Mouse (Mus musculus) hindbrain, embryonic 14.5 days (tissue): Measurements from ENCODE around the gene Cbll1. TPM values are rescaled to one million over a fixed set of nuclear protein-coding genes. Genes with fewer than 3 reads are reported as not detected.

ENCODE experiments used
- ATAC-seq: fragments of 200-750 bp; cut with Nextera tagmentation; 2 replicates; pipeline ENCODE4 v1.8.0; 2017; ENCODE audit warnings: moderate number of reproducible peaks, mild to moderate bottlenecking, moderate TSS enrichment, moderate library complexity; ENCODE audit not compliant: low FRiP score
- DNase-seq: peaks from one replicate; pipeline ENCODE4 v3.0.0-alpha.2; 2015; ENCODE audit warnings: low spot score
- H3K27ac ChIP-seq: fragments of 300-500 bp; sonication (generic); 2 replicates; pipeline ENCODE4 v1.5.1; 2014; ENCODE audit warnings: mild to moderate bottlenecking, moderate library complexity
- H3K27me3 ChIP-seq: fragments of 300-500 bp; sonication (generic); 2 replicates; pipeline ENCODE4 v1.6.1; 2014; ENCODE audit warnings: mild to moderate bottlenecking, low read length, mixed read lengths; ENCODE audit not compliant: control insufficient read depth, insufficient read depth
- H3K36me3 ChIP-seq: fragments of 300-500 bp; sonication (generic); replicated peaks from 2 replicates; pipeline ENCODE4 v1.6.1; 2014; ENCODE audit not compliant: control insufficient read depth, insufficient read depth
- H3K4me1 ChIP-seq: fragments of 300-500 bp; sonication (generic); replicated peaks from 2 replicates; pipeline ENCODE4 v1.6.1; 2014; ENCODE audit warnings: antibody characterized with exemption, low read length, mixed read lengths; ENCODE audit not compliant: control insufficient read depth, insufficient read depth
- H3K4me2 ChIP-seq: fragments of 300-500 bp; sonication (generic); replicated peaks from 2 replicates; pipeline ENCODE4 v1.6.1; 2014; ENCODE audit warnings: mild to moderate bottlenecking, moderate library complexity
- H3K4me3 ChIP-seq: fragments of 300-500 bp; sonication (generic); replicated peaks from 2 replicates; pipeline ENCODE4 v1.5.1; 2014; ENCODE audit warnings: mild to moderate bottlenecking, low read length
- H3K9ac ChIP-seq: fragments of 300-500 bp; sonication (generic); 2 replicates; pipeline ENCODE4 v1.6.1; 2014
- H3K9me3 ChIP-seq: fragments of 300-500 bp; sonication (generic); 2 replicates; pipeline ENCODE4 v1.6.1; 2016; ENCODE audit warnings: low read length; ENCODE audit not compliant: control insufficient read depth
- WGBS: fragments of 180-500 bp; shearing (Covaris S2); extraction: QIAGEN DNeasy Blood & Tissue Kit; methylation state at CpG from one replicate; pipeline ENCODE4 v1.1.7; 2014; 5-methylcytosine and 5-hydroxymethylcytosine counted together
- polyA plus RNA-seq: library from polyadenylated mRNA; unstranded; fragments of >200 nt; fragmentation: Nextera tagmentation; extraction: Ambion mirVana; gene quantifications from 2 replicates; pipeline ENCODE4 v1.2.1, GENCODE M21; 2014

The Cbll1 gene
- polyA plus RNA-seq, 1 experiment from 2014 or later, result 20.2 TPM

DNA sequence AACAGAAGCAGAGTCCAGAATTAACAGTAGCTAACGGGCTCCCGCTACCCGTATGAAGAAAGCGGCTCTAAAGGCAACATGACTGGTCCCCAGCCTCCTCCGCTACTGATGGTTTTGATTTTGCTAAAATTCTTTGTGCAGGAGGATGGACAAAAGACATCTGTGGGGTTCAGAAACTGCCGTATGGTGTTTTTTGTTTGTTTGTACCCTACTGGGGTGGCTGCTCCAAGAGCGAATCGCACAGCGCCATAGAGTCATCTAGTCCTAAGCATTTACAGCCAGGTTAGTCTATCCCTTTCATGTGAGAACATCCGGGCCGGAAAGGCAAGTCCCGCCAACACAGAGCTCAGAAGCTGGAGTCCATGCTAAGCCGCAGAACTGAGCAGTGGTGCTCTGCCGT, 32.6 kb upstream of the Cbll1 start:
- 75% methylated on average over 14 of the region's 14 CpGs for WGBS
- H3K9me3 ChIP-seq, result no peaks in the 10 kb centered on the region
- H3K36me3 ChIP-seq, result no peaks in the 10 kb centered on the region
- no peak overlapping the region for H3K27ac ChIP-seq
- no peak for DNase-seq
- H3K9ac ChIP-seq, result no peak overlapping the region
- no peak overlapping the region for H3K4me2 ChIP-seq
- H3K4me1 ChIP-seq, result no peaks in the 10 kb centered on the region
- ATAC-seq, result no peak
- H3K27me3 ChIP-seq, result no peaks in the 10 kb centered on the region
- H3K4me3 ChIP-seq, result no peak overlapping the region

GRCm38 (mm10) chr12:31527407-31527806, 28.0 kb upstream of the Cbll1 start:
- Histone ChIP-seq H3K27ac (no peak overlapping the region), H3K4me2 (no peak overlapping the region), H3K4me3 (no peak overlapping the region), H3K9ac (no peak overlapping the region), H3K9me3 (no peaks in the 10 kb centered on the region), H3K36me3 (no peaks in the 10 kb centered on the region), H3K27me3 (no peaks in the 10 kb centered on the region), H3K4me1 (no peaks in the 10 kb centered on the region)
- ATAC-seq (no peak), DNase-seq (no peak)
- 69% methylated on average over 6 of the region's 6 CpGs for WGBS

DNA sequence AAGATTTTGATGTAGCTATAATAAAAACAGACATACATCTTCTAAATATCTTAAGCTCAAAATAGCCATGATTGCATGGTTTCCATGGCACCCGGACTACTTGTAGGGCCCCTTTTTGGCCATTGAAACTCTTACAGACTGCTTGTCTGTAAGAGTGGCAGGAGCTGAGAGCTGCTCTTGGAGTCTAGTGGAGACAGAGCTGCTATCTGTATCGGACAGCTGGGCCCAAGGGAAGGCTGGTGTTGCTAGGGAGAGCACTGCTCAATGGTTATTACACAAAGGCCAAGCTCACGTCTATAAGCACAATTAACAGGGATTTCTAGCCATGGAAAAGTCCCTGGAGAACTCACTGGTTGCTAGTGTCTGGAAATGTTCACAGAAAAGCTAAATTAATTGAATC, 22.0 kb upstream of the Cbll1 start:
- Histone ChIP-seq H3K27me3 (no peaks in the 10 kb centered on the region), H3K4me3 (no peak overlapping the region), H3K4me1 (no peaks in the 10 kb centered on the region), H3K27ac (no peak overlapping the region), H3K36me3 (no peaks in the 10 kb centered on the region), H3K9me3 (no peaks in the 10 kb centered on the region), H3K9ac (no peak overlapping the region), H3K4me2 (no peak overlapping the region)
- DNase-seq (no peak), ATAC-seq (no peak)
- 61% methylated on average over 3 of the region's 3 CpGs for WGBS

DNA sequence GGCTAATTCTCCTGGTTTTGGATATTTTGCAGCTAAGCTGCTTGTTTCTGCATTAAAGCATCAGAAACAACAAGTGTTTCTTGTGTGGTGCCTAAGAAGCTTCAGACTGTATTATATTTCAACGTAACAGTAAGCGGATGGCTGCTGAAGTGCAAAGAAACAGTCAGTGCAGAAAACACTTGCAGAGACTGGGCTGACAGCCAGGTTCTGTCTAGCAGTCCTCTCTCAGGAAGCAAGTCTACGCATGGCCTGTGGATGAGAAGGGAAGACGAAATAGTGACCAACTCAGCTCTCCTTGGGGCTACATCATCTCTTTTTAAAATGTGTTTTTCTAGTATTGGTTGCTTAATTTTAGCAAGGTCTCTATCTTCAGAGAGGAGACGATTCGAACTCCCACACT, 20.7 kb upstream of the Cbll1 start:
- no peak for ATAC-seq
- Histone ChIP-seq H3K4me2 (no peak overlapping the region), H3K4me3 (no peak overlapping the region), H3K4me1 (no peaks in the 10 kb centered on the region), H3K27ac (no peak overlapping the region), H3K9ac (no peak overlapping the region), H3K36me3 (no peaks in the 10 kb centered on the region), H3K9me3 (no peaks in the 10 kb centered on the region), H3K27me3 (no peaks in the 10 kb centered on the region)
- 77% methylated on average over 6 of the region's 6 CpGs for WGBS
- DNase-seq, result no peak

DNA sequence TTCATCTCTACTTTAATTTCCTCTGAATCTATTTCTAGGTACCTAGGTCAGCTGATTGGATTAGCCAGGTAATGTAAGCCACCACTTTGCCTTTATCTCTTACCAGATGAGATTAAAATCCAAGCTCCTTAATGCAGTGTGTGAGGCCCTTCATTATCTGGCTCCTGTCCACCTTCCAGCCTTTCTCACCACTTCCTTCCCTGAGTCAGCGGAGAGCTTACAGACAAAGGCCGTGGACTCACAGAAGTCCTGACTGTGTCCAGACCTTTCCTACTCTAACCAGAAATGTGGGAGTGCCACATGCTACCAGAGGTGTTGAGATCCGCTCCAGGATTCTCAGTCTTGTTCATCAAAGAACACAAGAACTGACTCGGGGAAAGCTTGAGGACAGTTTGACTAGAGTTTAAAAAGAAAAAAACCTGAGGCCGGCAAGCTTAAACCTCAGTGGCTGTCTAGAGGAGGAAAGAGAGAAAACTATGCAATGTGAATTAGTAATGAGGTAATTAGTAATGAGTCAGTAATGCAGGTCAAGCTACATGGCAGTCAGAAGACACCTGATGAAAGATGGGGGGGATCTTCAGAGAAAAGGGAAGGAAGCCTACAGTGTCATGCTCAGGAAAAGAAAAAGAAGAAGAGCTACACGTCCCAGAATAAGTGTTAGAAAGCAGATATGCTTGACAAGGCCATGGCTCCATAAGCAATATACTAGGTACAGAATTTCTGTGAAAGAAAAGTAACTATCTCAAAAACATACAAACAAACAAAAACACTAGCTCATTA, 14.5 kb upstream of the Cbll1 start:
- WGBS, result 84% methylated on average over 6 of the region's 6 CpGs

GRCm38 (mm10) chr12:31512634-31513411, 13.4 kb upstream of the Cbll1 start:
- no peak overlapping the region for H3K4me2 ChIP-seq
- no peaks in the 10 kb centered on the region for H3K4me1 ChIP-seq
- 88% methylated on average over 14 of the region's 14 CpGs for WGBS
- H3K4me3 ChIP-seq, result no peak overlapping the region
- no peak overlapping the region for H3K9ac ChIP-seq
- H3K27me3 ChIP-seq, result no peaks in the 10 kb centered on the region
- DNase-seq, result no peak
- H3K9me3 ChIP-seq, result no peaks in the 10 kb centered on the region
- no peak overlapping the region for H3K27ac ChIP-seq
- H3K36me3 ChIP-seq, result no peaks in the 10 kb centered on the region
- no peak for ATAC-seq

More for the DNA sequence above, 14.5 kb upstream of the Cbll1 start:
- Histone ChIP-seq H3K27ac (no peak overlapping the region), H3K36me3 (no peaks in the 10 kb centered on the region), H3K9me3 (no peaks in the 10 kb centered on the region), H3K4me2 (no peak overlapping the region), H3K4me3 (no peak overlapping the region), H3K9ac (no peak overlapping the region), H3K4me1 (no peaks in the 10 kb centered on the region), H3K27me3 (no peaks in the 10 kb centered on the region)
- DNase-seq (no peak), ATAC-seq (no peak)

DNA sequence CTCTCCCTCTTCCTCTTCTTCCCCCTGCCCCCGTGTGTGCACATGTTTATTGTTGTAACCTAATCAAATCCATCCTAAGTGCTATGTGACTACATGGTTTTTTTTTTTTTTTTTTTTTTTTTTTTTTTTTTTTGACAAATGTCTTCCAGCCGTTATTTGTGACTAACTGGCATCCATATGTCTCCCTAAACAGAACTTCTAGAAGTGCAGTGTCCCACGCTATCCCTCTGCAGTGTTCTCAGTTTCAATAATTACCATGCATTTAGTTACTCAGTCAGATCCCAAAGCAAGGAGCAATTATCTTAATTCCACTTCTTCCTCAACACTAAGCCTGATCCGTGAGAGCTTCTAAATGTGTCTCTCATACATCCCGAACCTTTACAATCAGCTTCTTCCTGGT, 11.8 kb upstream of the Cbll1 start:
- Histone ChIP-seq H3K27me3 (no peaks in the 10 kb centered on the region), H3K4me1 (no peaks in the 10 kb centered on the region), H3K4me2 (no peak overlapping the region), H3K4me3 (no peak overlapping the region), H3K27ac (no peak overlapping the region), H3K9me3 (no peaks in the 10 kb centered on the region), H3K36me3 (no peaks in the 10 kb centered on the region), H3K9ac (no peak overlapping the region)
- 79% methylated on average over 5 of the region's 5 CpGs for WGBS
- DNase-seq (no peak), ATAC-seq (no peak)

GRCm38 (mm10) chr12:31508496-31508895, 9.1 kb upstream of the Cbll1 start:
- WGBS, result 89% methylated on average over 6 of the region's 6 CpGs
- Histone ChIP-seq H3K4me2 (no peak overlapping the region), H3K4me1 (no peaks in the 10 kb centered on the region), H3K27ac (no peak overlapping the region), H3K9me3 (no peaks in the 10 kb centered on the region), H3K27me3 (no peaks in the 10 kb centered on the region), H3K9ac (no peak overlapping the region), H3K4me3 (no peak overlapping the region), H3K36me3 (no peaks in the 10 kb centered on the region)
- ATAC-seq (no peak), DNase-seq (no peak)

- Histone ChIP-seq H3K27ac (no peak overlapping the region), H3K27me3 (no peaks in the 10 kb centered on the region), H3K4me2 (no peak overlapping the region), H3K4me1 (no peaks in the 10 kb centered on the region), H3K9ac (no peak overlapping the region), H3K4me3 (no peak overlapping the region), H3K36me3 (no peaks in the 10 kb centered on the region), H3K9me3 (no peaks in the 10 kb centered on the region)
- ATAC-seq (no peak), DNase-seq (peak; percentile 74)
- 43% methylated on average over 6 of the region's 6 CpGs for WGBS
These were observed 8.4 kb upstream of the Cbll1 start for GRCm38 (mm10) chr12:31507718-31508364.
